Mouse (Mus musculus) midbrain, embryonic 16.5 days (tissue): ENCODE data around the gene Rpl29. TPM values are rescaled to one million over a fixed set of nuclear protein-coding genes. Genes with fewer than 3 reads are reported as not detected.

Experiments used
- ATAC-seq: fragments of 200-750 bp; cut with Nextera tagmentation; 2 replicates; pipeline ENCODE4 v1.8.0; 2017; ENCODE audit warnings: moderate TSS enrichment
- H3K27ac ChIP-seq: fragments of 300-500 bp; sonication (generic); 2 replicates; pipeline ENCODE4 v1.5.1; 2014; ENCODE audit warnings: mild to moderate bottlenecking, low read length, mixed read lengths
- H3K27me3 ChIP-seq: fragments of 300-500 bp; sonication (generic); 2 replicates; pipeline ENCODE4 v1.6.1; 2014; ENCODE audit warnings: low read depth, low read length, mixed read lengths; ENCODE audit not compliant: control insufficient read depth, insufficient read depth
- H3K36me3 ChIP-seq: fragments of 300-500 bp; sonication (generic); 2 replicates; pipeline ENCODE4 v1.6.1; 2014; ENCODE audit warnings: mild to moderate bottlenecking, low read length, moderate library complexity, mixed read lengths; ENCODE audit not compliant: control insufficient read depth, insufficient read depth
- H3K4me1 ChIP-seq: fragments of 300-500 bp; sonication (generic); 2 replicates; pipeline ENCODE4 v1.6.1; 2014; ENCODE audit warnings: mild to moderate bottlenecking, low read length, mixed read lengths; ENCODE audit not compliant: control insufficient read depth, insufficient read depth
- H3K4me2 ChIP-seq: fragments of 300-500 bp; sonication (generic); 2 replicates; pipeline ENCODE4 v1.6.1; 2014; ENCODE audit warnings: mild to moderate bottlenecking, low read length, mixed read lengths
- H3K4me3 ChIP-seq: fragments of 300-500 bp; sonication (generic); 2 replicates; pipeline ENCODE4 v1.5.1; 2014; ENCODE audit warnings: low read depth, mild to moderate bottlenecking, low read length, moderate library complexity, mixed read lengths
- H3K9ac ChIP-seq: fragments of 300-500 bp; sonication (generic); 2 replicates; pipeline ENCODE4 v1.6.1; 2014; ENCODE audit warnings: low read depth, low read length, mixed read lengths
- H3K9me3 ChIP-seq: fragments of 300-500 bp; sonication (generic); replicated peaks from 2 replicates; pipeline ENCODE4 v1.6.1; 2014; ENCODE audit warnings: mild to moderate bottlenecking, low read length, mixed read lengths; ENCODE audit not compliant: control insufficient read depth, poor library complexity, severe bottlenecking
- WGBS: fragments of 180-500 bp; shearing (Covaris S2); extraction: QIAGEN DNeasy Blood & Tissue Kit; methylation state at CpG from one replicate; pipeline ENCODE4 v1.1.7; 2014; 5-methylcytosine and 5-hydroxymethylcytosine counted together
- polyA plus RNA-seq: library from polyadenylated mRNA; unstranded; fragments of >200 nt; fragmentation: Nextera tagmentation; extraction: Ambion mirVana; gene quantifications from 2 replicates; pipeline ENCODE4 v1.2.1, GENCODE M21; 2015

Gene Rpl29
- polyA plus RNA-seq, 1 experiment from 2014 or later = 551 TPM

DNA sequence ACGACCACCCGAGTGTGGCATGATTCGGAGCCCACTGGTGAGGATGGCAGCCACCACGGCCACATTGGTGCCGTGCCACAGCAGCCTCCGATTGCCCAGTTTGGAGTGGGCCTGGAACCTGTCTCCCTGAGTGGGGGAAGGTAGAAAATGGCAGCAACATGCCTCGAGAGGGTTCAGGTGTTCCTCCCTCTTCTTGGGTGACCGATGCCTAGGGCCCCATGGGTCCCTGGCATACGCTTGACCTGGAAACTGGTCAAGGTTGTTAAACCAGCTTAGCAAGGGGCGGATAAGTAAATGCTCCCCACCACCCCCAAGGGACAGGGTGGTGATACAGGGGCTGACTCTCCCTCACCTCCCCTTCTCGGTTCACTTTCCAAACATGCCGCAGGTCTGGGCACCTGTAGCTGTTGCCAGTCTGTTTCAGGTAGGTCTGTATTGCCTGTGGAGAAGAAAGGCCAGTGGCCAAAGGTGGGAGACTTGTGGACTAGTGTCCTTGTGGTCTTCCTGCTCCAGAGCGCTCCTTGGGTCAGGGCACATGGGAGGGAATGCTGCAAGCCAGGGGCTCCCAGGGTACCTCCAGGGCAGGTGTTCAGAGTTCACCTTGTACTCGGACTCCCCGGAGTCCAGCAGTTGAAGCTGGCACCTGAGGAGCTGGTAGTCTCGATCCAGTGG, 44.0 kb downstream of the Rpl29 start:
- Histone ChIP-seq H3K27ac (no peak overlapping the region), H3K9ac (no peak overlapping the region), H3K9me3 (no peaks in the 10 kb centered on the region), H3K27me3 (0 out of 2 replicates have a peak, but pooled peaks cover 3% of the 10 kb centered on the region), H3K4me2 (no peak overlapping the region), H3K4me3 (no peak overlapping the region), H3K4me1 (peaks cover 8% of the 10 kb centered on the region), H3K36me3 (no peaks in the 10 kb centered on the region)
- no peak for ATAC-seq
- WGBS = 90% methylated on average over 15 of the region's 16 CpGs

DNA sequence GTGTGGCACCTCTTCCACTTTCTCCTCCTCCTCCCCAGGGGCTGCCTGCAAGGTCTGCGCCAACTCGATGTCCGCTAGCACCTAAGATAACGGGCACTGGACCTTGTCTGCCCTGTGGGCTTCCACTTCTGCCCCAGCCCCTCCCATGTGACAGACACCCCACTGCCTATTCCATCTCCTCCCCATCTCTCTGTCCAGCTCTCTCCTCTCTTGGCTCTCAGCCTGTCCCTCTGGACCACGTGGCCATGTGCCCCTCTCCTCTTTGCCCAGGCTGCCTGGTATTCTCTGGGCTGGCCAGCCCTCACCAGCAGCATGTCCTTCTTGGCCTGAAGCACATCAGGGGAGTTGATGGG, 44.5 kb downstream of the Rpl29 start:
- H3K9me3 ChIP-seq = no peaks in the 10 kb centered on the region
- 0 out of 2 replicates have a peak, but pooled peaks cover 3% of the 10 kb centered on the region for H3K27me3 ChIP-seq
- H3K9ac ChIP-seq = no peak overlapping the region
- WGBS = 78% methylated on average over 5 of the region's 5 CpGs
- H3K4me1 ChIP-seq = peaks cover 10% of the 10 kb centered on the region
- H3K4me2 ChIP-seq = no peak overlapping the region
- H3K27ac ChIP-seq = no peak overlapping the region
- ATAC-seq = no peak
- H3K36me3 ChIP-seq = no peaks in the 10 kb centered on the region
- no peak overlapping the region for H3K4me3 ChIP-seq

DNA sequence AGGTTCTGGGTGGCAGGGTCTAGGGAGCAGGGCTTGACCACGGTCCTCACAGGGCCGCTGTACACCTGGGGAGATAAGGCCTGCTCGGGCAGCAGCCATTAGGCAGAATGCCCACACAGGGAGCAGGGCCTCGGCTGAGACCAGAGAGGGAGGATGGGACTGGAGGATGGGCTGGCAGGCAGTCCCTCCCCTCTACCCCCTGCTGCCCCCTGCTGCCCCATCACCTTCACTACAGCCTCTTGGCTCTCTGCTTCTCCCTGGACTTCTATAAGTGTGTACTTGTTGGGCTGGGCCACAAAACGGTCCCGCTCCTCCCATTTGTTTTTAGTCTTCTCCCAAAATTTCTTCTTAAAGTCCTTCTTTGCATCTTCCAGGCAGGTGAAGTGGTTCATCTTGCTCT, 45.2 kb downstream of the Rpl29 start:
- Histone ChIP-seq H3K27ac (no peak overlapping the region), H3K9me3 (no peaks in the 10 kb centered on the region), H3K4me3 (no peak overlapping the region), H3K4me1 (peaks cover 10% of the 10 kb centered on the region), H3K36me3 (no peaks in the 10 kb centered on the region), H3K4me2 (no peak overlapping the region), H3K9ac (no peak overlapping the region), H3K27me3 (0 out of 2 replicates have a peak, but pooled peaks cover 3% of the 10 kb centered on the region)
- ATAC-seq = no peak
- WGBS = 6% methylated on average over 6 of the region's 6 CpGs

DNA sequence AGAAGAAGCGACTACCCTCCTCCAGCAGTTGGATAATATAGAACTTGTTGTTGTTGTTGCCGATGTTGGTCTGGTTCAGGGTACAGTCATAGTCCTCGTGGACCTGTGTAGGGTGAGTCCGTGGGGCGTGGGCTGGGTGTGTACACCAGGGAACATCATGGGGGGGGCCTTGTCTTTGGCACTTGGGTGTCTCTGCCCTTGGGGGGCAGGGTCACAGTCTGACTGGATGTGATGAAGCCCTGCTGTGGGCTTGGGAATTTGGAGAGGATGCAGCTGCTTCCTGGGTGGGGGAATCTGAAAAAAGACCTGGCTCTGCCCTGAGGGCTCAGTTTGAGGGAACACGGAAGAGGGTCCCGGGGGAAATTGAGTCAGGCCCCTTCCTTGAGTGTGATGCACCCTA, 45.8 kb downstream of the Rpl29 start:
- no peak overlapping the region for H3K27ac ChIP-seq
- ATAC-seq = no peak
- 64% methylated on average over 7 of the region's 7 CpGs for WGBS
- no peak overlapping the region for H3K4me3 ChIP-seq
- H3K9ac ChIP-seq = no peak overlapping the region
- no peaks in the 10 kb centered on the region for H3K9me3 ChIP-seq
- H3K36me3 ChIP-seq = no peaks in the 10 kb centered on the region
- no peak overlapping the region for H3K4me2 ChIP-seq
- 0 out of 2 replicates have a peak, but pooled peaks cover 3% of the 10 kb centered on the region for H3K27me3 ChIP-seq
- peaks cover 10% of the 10 kb centered on the region for H3K4me1 ChIP-seq

DNA sequence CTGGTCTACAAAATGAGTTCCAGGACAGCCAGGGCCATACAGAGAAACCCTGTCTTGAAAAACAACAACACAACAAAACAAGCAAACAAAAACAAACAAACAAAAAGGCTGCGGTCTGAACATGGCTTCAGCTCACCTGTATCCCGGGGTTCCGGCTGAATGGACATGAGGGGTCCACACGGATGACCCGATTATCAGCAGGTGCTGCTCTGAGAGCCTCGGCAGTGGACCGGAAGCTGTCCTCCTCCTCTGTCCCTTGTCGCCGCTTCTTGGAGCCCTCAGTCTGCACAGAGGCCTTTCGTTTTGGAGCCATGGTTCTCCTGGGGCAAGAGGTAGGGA, 46.4 kb downstream of the Rpl29 start, which contains the start of gene Rrp9:
Rrp9 (plus strand) TSS at position 301 of the 339 bp plus-strand sequence.
- ATAC-seq = no peak
- Histone ChIP-seq H3K9ac (no peak within 1 kb of the TSS), H3K4me3 (no peak within 1 kb of the TSS), H3K4me2 (peak within 1 kb of the TSS; percentile 39; the same call in 1 of the 2 replicates), H3K4me1 (peaks cover 10% of the 10 kb centered on the region), H3K27ac (no peak within 1 kb of the TSS; the same call in 1 of the 2 replicates), H3K36me3 (peaks cover under 1% of the 10 kb centered on the region; the same call in 1 of the 2 replicates), H3K9me3 (no peaks in the 10 kb centered on the region), H3K27me3 (0 out of 2 replicates have a peak, but pooled peaks cover 3% of the 10 kb centered on the region)
- WGBS = 90% methylated on average over 10 of the region's 10 CpGs

DNA sequence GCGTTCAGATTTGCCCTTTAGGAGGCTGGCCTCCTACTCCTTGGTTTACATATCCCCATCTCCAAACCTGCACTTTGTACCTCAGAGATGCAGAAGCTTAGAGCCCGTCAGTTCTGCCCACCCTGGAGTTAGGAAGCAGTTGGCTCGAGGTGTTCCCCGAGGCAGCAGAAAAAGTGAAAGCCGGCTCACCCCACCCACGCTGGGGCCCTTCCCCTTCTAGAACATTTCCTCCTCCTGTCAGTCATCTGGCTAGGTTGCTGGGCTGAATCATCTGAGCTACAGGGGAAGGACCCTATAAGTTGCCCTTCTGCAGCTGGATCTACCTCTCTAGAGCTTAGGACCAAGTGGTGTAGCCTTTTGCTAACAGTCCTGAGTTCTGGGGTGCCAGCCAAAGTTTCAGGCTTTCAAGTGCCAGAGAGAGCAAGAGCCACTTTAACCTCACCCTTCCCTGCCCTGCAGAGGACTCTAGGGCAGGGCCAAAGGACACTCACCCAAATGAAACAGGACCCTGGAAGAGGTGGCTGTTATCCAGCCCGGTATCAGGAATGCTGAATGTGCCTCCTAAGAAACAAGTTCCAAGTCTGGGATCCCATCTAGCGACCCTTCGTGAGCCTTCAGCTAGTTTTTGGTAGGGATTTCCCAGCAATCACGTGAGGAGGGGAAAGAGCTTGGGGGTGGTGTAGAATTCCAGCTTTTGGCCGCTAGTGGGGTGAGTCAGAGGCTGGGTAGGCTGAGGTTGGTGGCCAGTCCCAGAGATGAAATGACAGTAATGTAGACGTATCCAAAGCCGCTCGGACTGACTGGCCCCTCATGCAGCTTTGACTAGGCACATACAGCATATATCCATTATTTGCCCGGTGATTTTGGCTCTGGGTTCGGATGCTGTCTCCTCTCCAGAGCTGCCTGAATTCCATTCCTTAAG, 47.0 kb downstream of the Rpl29 start:
- H3K9ac ChIP-seq = no peak overlapping the region
- peaks cover 6% of the 10 kb centered on the region; the same call in 1 of the 2 replicates for H3K36me3 ChIP-seq
- H3K9me3 ChIP-seq = no peaks in the 10 kb centered on the region
- 34% methylated on average over 16 of the region's 16 CpGs for WGBS
- H3K4me2 ChIP-seq = peak overlapping the region; percentile 39; the same call in 1 of the 2 replicates
- no peak overlapping the region for H3K4me3 ChIP-seq
- 0 out of 2 replicates have a peak, but pooled peaks cover under 1% of the 10 kb centered on the region for H3K27me3 ChIP-seq
- no peak overlapping the region; the same call in 1 of the 2 replicates for H3K27ac ChIP-seq
- H3K4me1 ChIP-seq = peaks cover 10% of the 10 kb centered on the region
- no peak; the same call in 1 of the 2 replicates for ATAC-seq

DNA sequence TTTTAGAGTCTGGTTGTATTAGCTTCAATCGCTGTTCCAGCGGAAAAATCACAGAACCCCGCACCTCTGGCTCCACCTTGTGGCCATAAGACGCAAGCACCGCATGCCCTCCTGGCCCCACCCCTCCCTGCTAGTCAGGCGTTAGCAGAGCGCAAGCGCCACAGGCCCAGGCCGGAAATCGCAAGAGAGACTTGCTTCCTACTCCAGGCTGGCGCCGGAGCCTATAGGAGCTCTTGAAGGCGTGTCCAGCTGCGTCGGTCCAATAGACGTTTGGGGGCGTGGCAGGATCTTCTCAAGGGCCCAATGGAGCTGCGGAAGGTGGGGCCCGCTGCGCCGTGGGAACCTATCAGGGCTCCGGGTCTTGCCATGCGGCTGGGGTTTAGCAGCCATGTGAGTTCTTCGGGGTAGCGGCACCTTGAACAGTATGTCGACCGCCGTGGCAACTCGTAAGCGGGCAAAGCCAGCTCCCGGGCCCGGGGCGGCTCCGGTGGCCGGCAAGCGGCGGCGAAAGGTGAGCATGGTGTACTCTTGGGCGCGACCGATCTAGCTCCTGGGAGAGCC, 47.8 kb downstream of the Rpl29 start, which contains the start of gene Parp3:
Parp3 (minus strand) TSS at position 26 of the 561 bp plus-strand sequence.
- Histone ChIP-seq H3K27ac (peak within 1 kb of the TSS; percentile 22; the same call in 1 of the 2 replicates), H3K36me3 (peaks cover 8% of the 10 kb centered on the region; the same call in 1 of the 2 replicates)

DNA sequence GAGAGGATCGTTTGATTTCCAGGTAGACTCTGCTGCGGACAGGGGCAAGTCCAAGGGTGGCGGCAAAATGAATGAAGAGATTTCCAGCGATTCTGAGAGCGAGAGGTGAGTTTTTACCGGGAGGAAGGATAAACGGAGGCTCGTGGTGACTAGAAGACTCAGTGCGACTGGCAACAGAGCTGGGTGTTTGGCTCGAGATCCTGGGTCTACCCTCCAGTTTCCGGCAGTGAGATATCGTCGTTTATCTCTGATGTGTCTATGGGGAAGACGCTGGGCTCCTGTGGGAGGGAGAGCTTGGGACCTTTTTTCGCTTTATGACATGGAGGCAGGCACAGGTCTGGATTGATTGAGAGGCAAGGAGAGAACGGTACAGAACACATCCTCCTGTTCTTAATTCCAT, 48.4 kb downstream of the Rpl29 start:
- WGBS = 8% methylated on average over 16 of the region's 16 CpGs
- ATAC-seq = no peak
- Histone ChIP-seq H3K27ac (no peak overlapping the region), H3K9me3 (no peaks in the 10 kb centered on the region), H3K27me3 (no peaks in the 10 kb centered on the region), H3K4me1 (peaks cover 10% of the 10 kb centered on the region), H3K36me3 (peaks cover 11% of the 10 kb centered on the region; the same call in 1 of the 2 replicates), H3K9ac (peak overlapping the region; percentile 68), H3K4me2 (peak overlapping the region; percentile 83), H3K4me3 (peak overlapping the region; percentile 87)

More for the DNA sequence above, 47.8 kb downstream of the Rpl29 start, which contains the start of gene Parp3:
- Histone ChIP-seq H3K4me2 (peak within 1 kb of the TSS; percentile 83), H3K27me3 (no peaks in the 10 kb centered on the region), H3K4me1 (peaks cover 10% of the 10 kb centered on the region), H3K9me3 (no peaks in the 10 kb centered on the region), H3K9ac (peak within 1 kb of the TSS; percentile 68), H3K4me3 (peak within 1 kb of the TSS; percentile 87)
- under 1% methylated on average over 41 of the region's 41 CpGs for WGBS
- ATAC-seq = peak; percentile 98
